Mouse (Mus musculus): ENCODE measurements around the gene Mgat5b.

GRCm38 (mm10) chr11:116919186-116920020 is 740 bp downstream of the Mgat5b start:
- TF ChIP-seq CTCF (IDR thresholded peaks at IDR 0.05 in 2 of 3, conservative IDR thresholded peaks at IDR 0.05 in 1 of 3; ENCODE audit: control insufficient read depth in 1 of 3, insufficient read depth in 1 of 3, low read depth in 2 of 3, low read length in 3 of 3, poor library complexity in 1 of 3, severe bottlenecking in 1 of 3) (no peak), POLR2A (IDR thresholded peaks at IDR 0.05; ENCODE audit: control insufficient read depth in 1 of 2, insufficient read depth in 1 of 2, low read depth in 1 of 2, low read length in 2 of 2, poor library complexity in 1 of 2) (no peak)

All from MEL (cell line).